In the genomic region with DNA sequence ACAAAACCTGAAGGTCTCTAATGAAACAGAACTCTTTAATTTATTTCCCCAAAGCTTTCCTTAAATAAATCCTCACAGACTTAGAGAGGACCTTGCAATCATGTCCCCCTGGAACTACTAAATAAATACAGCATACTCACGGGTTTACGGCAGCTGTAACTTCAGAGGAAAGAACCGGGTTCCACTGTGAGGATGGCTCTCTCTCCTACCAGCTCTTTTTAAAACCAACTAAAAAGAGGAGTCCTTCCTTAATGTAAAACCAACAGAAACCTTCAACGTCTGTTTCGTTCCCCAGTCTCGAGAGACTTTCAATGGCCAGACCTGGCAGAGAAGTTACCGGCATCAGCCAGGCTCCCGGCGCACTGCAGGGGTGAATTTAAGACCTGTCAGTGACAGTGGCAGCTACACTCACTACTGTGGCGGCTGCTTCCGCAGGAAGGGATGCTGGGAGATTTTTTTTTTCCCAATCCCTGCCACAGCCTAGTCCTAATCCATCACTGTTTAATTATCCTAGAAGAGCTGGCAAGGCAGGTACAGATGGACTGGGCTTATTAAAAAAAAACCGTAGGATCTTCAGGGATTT, we compare ENCODE assay signal across 8 mouse cellular contexts. TPM values are rescaled to one million over a fixed set of nuclear protein-coding genes. Genes with fewer than 3 reads are reported as not detected.
DNase-seq lines count a peak whose midpoint lies in the region; ATAC-seq and TF ChIP-seq lines count a peak whose summit lies in the region.

No protein-coding gene starts in this region.

- H3K27ac ChIP-seq in kidney, embryonic 14.5 days (ENCODE audit: low read depth, low read length), result no peak overlapping the region
- no peak overlapping the region for H3K27ac ChIP-seq in liver, embryonic 14.5 days

- WGBS in kidney, embryonic 14.5 days, result 2% methylated on average over 12 of the region's 12 CpGs
- 4% methylated on average over 12 of the region's 12 CpGs for WGBS in liver, embryonic 14.5 days (ENCODE audit: insufficient replicate concordance)

- ATAC-seq in kidney, embryonic 14.5 days (ENCODE audit: low FRiP score, low TSS enrichment), result peak; percentile 67; the same call in 1 of the 2 replicates
- ATAC-seq in liver, embryonic 14.5 days (ENCODE audit: insufficient read depth), result no peak

- TF ChIP-seq EP300 in liver, embryonic 14.5 days (IDR thresholded peaks at IDR 0.05; ENCODE audit: low read depth), result no peak

- peak overlapping the region; percentile 74 for H3K4me2 ChIP-seq in kidney, embryonic 14.5 days (replicated peaks; ENCODE audit: low read depth, low read length)
- peak overlapping the region; percentile 65 for H3K4me2 ChIP-seq in liver, embryonic 14.5 days (ENCODE audit: low read depth)

- 0 out of 2 replicates have a peak, but pooled peaks cover 5% of the 10 kb centered on the region for H3K4me1 ChIP-seq in kidney, embryonic 14.5 days (ENCODE audit: control insufficient read depth, insufficient read depth, low read length)
- H3K4me1 ChIP-seq in liver, embryonic 14.5 days (replicated peaks; ENCODE audit: control insufficient read depth in 2 of 2, insufficient read depth in 2 of 2, low read length in 1 of 2), result peaks cover 0 to 2% of the 10 kb centered on the region in 2 experiments; a peak in 1 of 4 replicates

- DNase-seq in adrenal gland, adult (ENCODE audit: inconsistent age in 2 of 2, low spot score in 1 of 2), result peak; percentile 43 to 77
- no peak for DNase-seq in adrenal gland, adult 8-10 months
- peak; percentile 81 for DNase-seq in cerebellum, adult 9-10 months
- DNase-seq in frontal cortex, postnatal 36 days (ENCODE audit: low spot score in 2 of 2), result peak; percentile 56 to 74
- DNase-seq in liver, embryonic 14.5 days (ENCODE audit: low read depth in 3 of 3, low spot score in 3 of 3), result no peak
- peak; percentile 66 for DNase-seq in right cerebral cortex, adult 18-20 months
- no peak for DNase-seq in urinary bladder, postnatal 25 days (ENCODE audit: low spot score)

- peak overlapping the region; percentile 36 for H3K9ac ChIP-seq in kidney, embryonic 14.5 days (ENCODE audit: low read depth, low read length)
- H3K9ac ChIP-seq in liver, embryonic 14.5 days (replicated peaks), result no peak overlapping the region

- no peaks in the 10 kb centered on the region for H3K9me3 ChIP-seq in kidney, embryonic 14.5 days (ENCODE audit: control insufficient read depth, low read length)
- H3K9me3 ChIP-seq in liver, embryonic 14.5 days (ENCODE audit: control insufficient read depth, low read length), result no peaks in the 10 kb centered on the region

- TF ChIP-seq CTCF in liver, embryonic 14.5 days (IDR thresholded peaks at IDR 0.05; ENCODE audit: low read depth), result no peak

- no peaks in the 10 kb centered on the region for H3K27me3 ChIP-seq in kidney, embryonic 14.5 days (ENCODE audit: control insufficient read depth, insufficient read depth, low read length)
- no peaks in the 10 kb centered on the region for H3K27me3 ChIP-seq in liver, embryonic 14.5 days (ENCODE audit: control insufficient read depth, insufficient read depth, low read length)

- H3K36me3 ChIP-seq in kidney, embryonic 14.5 days (ENCODE audit: control insufficient read depth, insufficient read depth, low read length), result no peaks in the 10 kb centered on the region
- H3K36me3 ChIP-seq in liver, embryonic 14.5 days (replicated peaks; ENCODE audit: control insufficient read depth, insufficient read depth, low read depth), result no peaks in the 10 kb centered on the region

- peak overlapping the region; percentile 37 for H3K4me3 ChIP-seq in kidney, embryonic 14.5 days (ENCODE audit: low read length)
- peak overlapping the region; percentile 23 to 34; a peak in 3 of 4 replicates for H3K4me3 ChIP-seq in liver, embryonic 14.5 days (ENCODE audit: insufficient read depth in 1 of 2, low read depth in 2 of 2, low read length in 2 of 2)

RNA-seq across cellular contexts. Expression of gene Ttc39b, which starts 39.2 kb away (rescaled TPM):
- 10 to 100 TPM; 21.4 to 29.7 (median 26.3) TPM for total RNA-seq in adrenal gland, adult 8-10 months (2022)
- polyA plus RNA-seq in kidney, embryonic 14.5 days (2014; fragmentation: Nextera tagmentation; extraction: Ambion mirVana), result 2.2 and 2.3 TPM in 2 replicates
- polyA plus RNA-seq in liver, embryonic 14.5 days (2012; rRNA removed), result 0.37 and 0.60 TPM in 2 replicates
- 2.1 and 2.9 TPM in 2 replicates for polyA plus RNA-seq in liver, embryonic 14.5 days (2014; fragmentation: Nextera tagmentation; extraction: Ambion mirVana)

Comparison
In these comparisons a context has a peak if more than half of its experiments do, and no peak if none do; other contexts are left out.
1. DNase-seq: peak in adrenal gland, adult (2 of 2), cerebellum, adult 9-10 months (single experiment), frontal cortex, postnatal 36 days (2 of 2) and right cerebral cortex, adult 18-20 months (single experiment); none in adrenal gland, adult 8-10 months (single experiment), liver, embryonic 14.5 days (0 of 3) and urinary bladder, postnatal 25 days (single experiment).